Mouse (Mus musculus) liver, embryonic 14.5 days (tissue): ENCODE measurements at regions not wholly inside any gene's neighbourhood (a gene's known extent, or its start where the extent isn't known, plus 50 kb on each side); places are given as distances from the start of the nearest gene placed in this dataset.

Source experiments
- ATAC-seq: fragments of 200-750 bp; cut with Nextera tagmentation; 2 replicates; pipeline ENCODE4 v1.8.0; 2017; ENCODE audit warnings: moderate number of reproducible peaks, mild to moderate bottlenecking, moderate library complexity; ENCODE audit not compliant: insufficient read depth
- DNase-seq, 3 experiments: peaks; one replicate each; pipeline ENCODE4 v3.0.0-alpha.2; 2012 to 2013; ENCODE audit warnings: low read depth in 3 of 3, low spot score in 3 of 3
- H3K27ac ChIP-seq: fragments of 300-500 bp; sonication (generic); 2 replicates; pipeline ENCODE4 v1.5.1; 2014; ENCODE audit warnings: moderate library complexity, mild to moderate bottlenecking, control low read depth, inconsistent platforms
- H3K27me3 ChIP-seq: fragments of 300-500 bp; sonication (generic); 2 replicates; pipeline ENCODE4 v1.6.1; 2014; ENCODE audit warnings: mild to moderate bottlenecking, low read length, moderate library complexity; ENCODE audit not compliant: control insufficient read depth, insufficient read depth
- H3K36me3 ChIP-seq: fragments of 300-500 bp; sonication (generic); replicated peaks from 2 replicates; pipeline ENCODE4 v1.6.1; 2014; ENCODE audit warnings: low read depth; ENCODE audit not compliant: control insufficient read depth, insufficient read depth
- H3K4me1 ChIP-seq, 2 experiments: fragments of 200-500 bp in 1 of 2; fragments of 300-500 bp in 1 of 2; sonication (generic) in 1 of 2; replicated peaks; 2 replicates each; pipeline ENCODE4 v1.6.1; 2012 to 2014; ENCODE audit warnings: antibody characterized with exemption in 1 of 2, inconsistent platforms in 1 of 2, low read length in 1 of 2; ENCODE audit not compliant: control insufficient read depth in 2 of 2, insufficient read depth in 2 of 2
- H3K4me2 ChIP-seq: fragments of 300-500 bp; sonication (generic); 2 replicates; pipeline ENCODE4 v1.6.1; 2014; ENCODE audit warnings: low read depth, mild to moderate bottlenecking, control low read depth, moderate library complexity
- H3K4me3 ChIP-seq, 2 experiments: fragments of 200-500 bp in 1 of 2; fragments of 300-500 bp in 1 of 2; sonication (generic) in 1 of 2; 2 replicates each; pipeline ENCODE4 v1.5.1; 2012 to 2014; ENCODE audit warnings: low read depth in 2 of 2, low read length in 2 of 2, mild to moderate bottlenecking in 2 of 2, control low read depth in 1 of 2, inconsistent platforms in 1 of 2, moderate library complexity in 1 of 2; ENCODE audit not compliant: insufficient read depth in 1 of 2
- H3K9ac ChIP-seq: fragments of 300-500 bp; sonication (generic); replicated peaks from 2 replicates; pipeline ENCODE4 v1.6.1; 2014; ENCODE audit warnings: mild to moderate bottlenecking, control low read depth, moderate library complexity
- H3K9me3 ChIP-seq: fragments of 300-500 bp; sonication (generic); 2 replicates; pipeline ENCODE4 v1.6.1; 2016; ENCODE audit warnings: low read length, mixed read lengths; ENCODE audit not compliant: control insufficient read depth
- CTCF ChIP-seq: IDR thresholded peaks from 2 replicates; pipeline ENCODE4 v1.5.1; 2016; ENCODE audit warnings: antibody characterized with exemption, low read depth, control low read depth
- EP300 ChIP-seq: IDR thresholded peaks from 2 replicates; pipeline ENCODE4 v1.6.1; 2016; ENCODE audit warnings: antibody characterized with exemption, low read depth
- WGBS: fragments of 180-500 bp; shearing (Covaris S2); extraction: QIAGEN DNeasy Blood & Tissue Kit; methylation state at CpG from one replicate; pipeline ENCODE4 v1.1.7; 2014; ENCODE audit not compliant: insufficient replicate concordance; 5-methylcytosine and 5-hydroxymethylcytosine counted together

DNA sequence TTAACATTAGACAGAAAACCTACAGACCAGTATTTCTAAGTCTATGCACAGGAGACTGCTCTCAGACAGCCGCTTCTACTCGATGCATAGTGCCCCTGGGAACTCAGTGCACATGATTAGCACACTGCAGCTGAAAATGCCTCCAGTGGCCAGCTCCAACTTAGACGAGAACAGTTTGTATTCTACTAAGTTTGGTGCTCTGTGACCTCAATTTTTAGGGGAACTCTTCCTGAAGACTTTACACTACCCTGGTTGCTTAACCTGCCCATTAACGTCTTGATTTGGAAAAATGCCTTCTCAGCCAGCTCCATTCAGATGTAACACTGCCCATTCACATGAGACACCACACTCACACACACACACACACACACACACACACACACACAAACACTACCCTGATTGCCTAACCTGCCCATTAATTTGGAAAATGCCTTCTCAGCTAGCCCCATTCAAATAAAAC lies 130.9 kb upstream of the Cpeb2 start:
- ATAC-seq: no peak
- H3K4me3 ChIP-seq: no peak overlapping the region
- no peaks in the 10 kb centered on the region for H3K9me3 ChIP-seq
- no peak overlapping the region for H3K9ac ChIP-seq
- no peaks in the 10 kb centered on the region for H3K27me3 ChIP-seq
- 36% methylated on average over 4 of the region's 4 CpGs for WGBS
- no peak for TF ChIP-seq CTCF
- no peak for TF ChIP-seq EP300
- H3K27ac ChIP-seq: no peak overlapping the region
- H3K36me3 ChIP-seq: no peaks in the 10 kb centered on the region
- no peaks in the 10 kb centered on the region for H3K4me1 ChIP-seq
- DNase-seq: no peak
- no peak overlapping the region for H3K4me2 ChIP-seq

DNA sequence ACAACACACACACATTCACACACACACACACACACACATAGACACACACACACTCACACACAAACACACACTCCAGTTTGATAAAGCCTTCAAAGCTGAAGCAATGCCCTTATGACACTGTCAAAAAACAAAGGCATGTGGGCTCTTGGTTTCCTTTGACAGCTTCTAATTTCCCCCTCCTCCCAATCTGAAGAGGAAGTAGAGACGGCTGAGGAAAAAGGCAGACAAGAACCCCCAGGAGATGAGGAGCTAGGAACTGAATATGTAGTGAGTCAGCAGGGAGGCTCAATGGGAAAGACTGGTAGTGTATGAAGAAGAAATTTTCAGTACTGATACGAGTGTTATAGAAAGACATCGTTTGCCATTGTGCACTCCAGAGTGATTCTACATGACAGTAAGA lies 130.4 kb upstream of the Cpeb2 start:
- ATAC-seq: no peak
- WGBS: 20% methylated on average over 3 of the region's 3 CpGs

DNA sequence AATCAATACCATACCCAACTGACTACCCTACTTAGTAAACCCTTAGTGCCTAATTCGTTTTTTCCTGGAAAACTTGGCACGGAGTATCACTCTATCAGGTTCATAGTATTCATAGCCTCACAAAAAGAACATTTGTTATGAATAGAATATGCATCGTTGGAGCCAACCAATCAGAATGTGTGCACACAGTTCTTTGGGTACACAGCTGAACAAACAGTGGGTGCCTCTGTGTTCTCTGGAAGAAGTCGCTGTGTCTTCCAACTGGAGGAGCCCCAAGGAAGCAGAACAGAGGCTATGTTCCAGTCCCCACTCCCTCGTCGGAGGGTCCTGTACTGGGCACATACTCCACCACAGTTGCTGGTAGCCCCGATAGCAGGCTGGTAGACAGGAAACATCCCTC lies 129.2 kb upstream of the Cpeb2 start:
- no peak overlapping the region for H3K27ac ChIP-seq
- H3K4me1 ChIP-seq: peaks cover 0 to 4% of the 10 kb centered on the region in 2 experiments; a peak in 1 of 4 replicates
- WGBS: 62% methylated on average over 7 of the region's 7 CpGs
- no peak overlapping the region for H3K4me2 ChIP-seq
- no peak overlapping the region for H3K4me3 ChIP-seq
- TF ChIP-seq EP300 (no peak), CTCF (no peak)
- H3K36me3 ChIP-seq: no peaks in the 10 kb centered on the region
- no peaks in the 10 kb centered on the region for H3K27me3 ChIP-seq
- DNase-seq (no peak), ATAC-seq (no peak)
- H3K9me3 ChIP-seq: no peaks in the 10 kb centered on the region
- no peak overlapping the region for H3K9ac ChIP-seq

More for the DNA sequence above, 130.4 kb upstream of the Cpeb2 start:
- TF ChIP-seq EP300 (no peak), CTCF (no peak)
- Histone ChIP-seq H3K9ac (no peak overlapping the region), H3K27ac (no peak overlapping the region), H3K27me3 (no peaks in the 10 kb centered on the region), H3K4me2 (no peak overlapping the region), H3K4me3 (no peak overlapping the region), H3K36me3 (no peaks in the 10 kb centered on the region), H3K9me3 (no peaks in the 10 kb centered on the region), H3K4me1 (peaks cover 0 to 3% of the 10 kb centered on the region in 2 experiments; a peak in 1 of 4 replicates)
- DNase-seq: no peak

- 32% methylated on average over 5 of the region's 5 CpGs for whole genome bisulfite sequencing
Measured at GRCm38 (mm10) chr5:43105528-43105927, 127.4 kb upstream of the Cpeb2 start.

DNA sequence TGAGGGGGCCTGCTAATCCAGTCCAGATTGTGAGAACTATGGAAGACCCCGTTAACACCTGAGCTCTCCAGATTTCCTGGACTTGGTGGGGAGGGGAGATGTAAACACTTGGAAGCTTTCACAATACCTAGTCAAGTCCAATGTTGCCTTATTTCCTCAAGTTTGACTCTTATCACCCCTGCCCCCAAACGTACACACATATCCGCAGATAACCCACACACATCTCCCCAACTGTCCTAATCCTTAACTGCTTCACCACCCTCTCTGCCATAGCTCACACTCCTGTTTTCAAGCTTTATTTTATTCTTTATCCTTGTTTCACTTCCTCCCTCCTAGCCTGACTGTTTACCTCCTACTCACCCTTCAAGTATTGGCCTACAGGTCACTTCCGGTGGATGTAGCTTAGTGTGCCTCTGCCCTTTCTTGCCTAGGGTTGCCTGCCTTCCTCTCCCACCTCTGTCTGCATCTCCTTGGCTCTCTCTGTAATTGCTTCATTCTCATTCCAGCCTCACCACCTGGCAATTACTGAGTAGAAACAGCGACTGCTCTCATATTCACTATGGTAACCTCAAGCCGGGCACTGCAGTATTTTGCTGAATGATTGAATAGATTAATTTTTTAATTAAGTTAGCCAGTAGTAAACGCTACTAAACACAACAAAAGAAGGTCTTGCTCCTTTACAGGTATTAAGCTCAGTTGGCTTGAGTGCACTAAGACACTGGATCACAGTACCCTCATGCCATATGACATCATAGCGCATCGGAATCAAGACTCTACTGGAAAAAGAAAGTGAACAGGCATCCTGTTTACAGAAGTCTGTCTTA lies 125.3 kb upstream of the Cpeb2 start:
- no peak overlapping the region for H3K4me3 ChIP-seq
- no peak overlapping the region for H3K9ac ChIP-seq
- H3K27ac ChIP-seq: no peak overlapping the region
- no peak overlapping the region for H3K4me2 ChIP-seq
- no peaks in the 10 kb centered on the region for H3K36me3 ChIP-seq
- WGBS: 60% methylated on average over 9 of the region's 9 CpGs
- H3K4me1 ChIP-seq: peaks cover 0 to 4% of the 10 kb centered on the region in 2 experiments; a peak in 1 of 4 replicates
- H3K9me3 ChIP-seq: no peaks in the 10 kb centered on the region
- DNase-seq (no peak), ATAC-seq (no peak)
- no peaks in the 10 kb centered on the region for H3K27me3 ChIP-seq
- TF ChIP-seq CTCF (no peak), EP300 (no peak)

More at GRCm38 (mm10) chr5:43105528-43105927, 127.4 kb upstream of the Cpeb2 start:
- ATAC-seq (no peak), DNase-seq (no peak)
- Histone ChIP-seq H3K4me1 (peaks cover 0 to 4% of the 10 kb centered on the region in 2 experiments; a peak in 1 of 4 replicates), H3K36me3 (no peaks in the 10 kb centered on the region), H3K4me3 (no peak overlapping the region), H3K9ac (no peak overlapping the region), H3K27ac (no peak overlapping the region), H3K4me2 (no peak overlapping the region), H3K9me3 (no peaks in the 10 kb centered on the region), H3K27me3 (no peaks in the 10 kb centered on the region)
- no peak for TF ChIP-seq CTCF
- no peak for TF ChIP-seq EP300
